Mouse (Mus musculus) embryo, embryonic 11.5 days (tissue): ENCODE results near the gene Syngr1.

Experiments
- DNase-seq: peaks from one replicate; pipeline ENCODE4 v3.0.0-alpha.2; 2012; ENCODE audit warnings: low read depth, low spot score

Syngr1 gene

DNA sequence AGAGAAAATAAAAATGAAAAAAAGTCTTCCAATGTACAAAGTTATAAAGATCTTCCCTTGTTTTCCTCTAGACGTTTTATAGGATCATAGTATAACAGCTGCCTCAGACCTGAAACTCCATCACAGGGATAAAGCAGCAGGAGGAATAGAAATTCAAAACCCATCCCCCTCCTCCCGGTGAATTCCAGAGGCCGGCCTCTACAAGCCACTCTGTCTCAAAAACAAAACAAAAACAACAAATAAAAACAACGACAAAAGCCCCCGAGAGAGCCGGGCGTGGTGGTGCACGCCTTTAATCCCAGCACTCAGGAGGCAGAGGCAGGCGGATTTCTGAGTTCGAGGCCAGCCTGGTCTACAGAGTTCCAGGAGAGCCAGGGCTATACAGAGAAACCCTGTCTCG lies 979 bp upstream of the Syngr1 start:
- DNase-seq: no peak

GRCm38 (mm10) chr15:80090741-80091120 lies 403 bp upstream of the Syngr1 start:
- no peak for DNase-seq

GRCm38 (mm10) chr15:80092041-80092441 lies 907 bp downstream of the Syngr1 start:
- DNase-seq: no peak

GRCm38 (mm10) chr15:80092599-80092998 lies 1.5 kb downstream of the Syngr1 start:
- no peak for DNase-seq

- no peak for DNase-seq
Observed at GRCm38 (mm10) chr15:80094201-80094600, 3.1 kb downstream of the Syngr1 start.

DNA sequence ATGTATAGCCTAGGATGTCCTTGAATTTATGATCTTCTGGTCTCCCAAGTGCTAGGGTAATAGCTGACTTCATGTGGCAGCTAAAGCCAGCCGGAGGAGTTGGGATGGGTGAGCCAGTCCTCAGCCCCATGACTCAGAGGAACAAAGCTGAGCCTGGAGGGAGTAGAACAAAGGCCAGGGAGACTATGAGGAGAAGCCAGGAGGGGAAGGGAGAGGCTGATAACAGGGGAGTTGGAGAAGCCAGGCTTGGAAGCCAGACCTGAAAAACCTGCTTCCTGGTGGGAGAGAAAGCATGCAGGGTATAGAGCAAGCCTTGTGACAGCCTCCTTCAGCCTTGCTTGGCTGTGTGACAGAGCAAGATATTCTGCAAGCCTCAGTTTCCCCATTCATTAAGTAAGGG lies 4.5 kb downstream of the Syngr1 start:
- DNase-seq: no peak

- DNase-seq: no peak
Observed at GRCm38 (mm10) chr15:80096406-80096805, 5.3 kb downstream of the Syngr1 start.

DNA sequence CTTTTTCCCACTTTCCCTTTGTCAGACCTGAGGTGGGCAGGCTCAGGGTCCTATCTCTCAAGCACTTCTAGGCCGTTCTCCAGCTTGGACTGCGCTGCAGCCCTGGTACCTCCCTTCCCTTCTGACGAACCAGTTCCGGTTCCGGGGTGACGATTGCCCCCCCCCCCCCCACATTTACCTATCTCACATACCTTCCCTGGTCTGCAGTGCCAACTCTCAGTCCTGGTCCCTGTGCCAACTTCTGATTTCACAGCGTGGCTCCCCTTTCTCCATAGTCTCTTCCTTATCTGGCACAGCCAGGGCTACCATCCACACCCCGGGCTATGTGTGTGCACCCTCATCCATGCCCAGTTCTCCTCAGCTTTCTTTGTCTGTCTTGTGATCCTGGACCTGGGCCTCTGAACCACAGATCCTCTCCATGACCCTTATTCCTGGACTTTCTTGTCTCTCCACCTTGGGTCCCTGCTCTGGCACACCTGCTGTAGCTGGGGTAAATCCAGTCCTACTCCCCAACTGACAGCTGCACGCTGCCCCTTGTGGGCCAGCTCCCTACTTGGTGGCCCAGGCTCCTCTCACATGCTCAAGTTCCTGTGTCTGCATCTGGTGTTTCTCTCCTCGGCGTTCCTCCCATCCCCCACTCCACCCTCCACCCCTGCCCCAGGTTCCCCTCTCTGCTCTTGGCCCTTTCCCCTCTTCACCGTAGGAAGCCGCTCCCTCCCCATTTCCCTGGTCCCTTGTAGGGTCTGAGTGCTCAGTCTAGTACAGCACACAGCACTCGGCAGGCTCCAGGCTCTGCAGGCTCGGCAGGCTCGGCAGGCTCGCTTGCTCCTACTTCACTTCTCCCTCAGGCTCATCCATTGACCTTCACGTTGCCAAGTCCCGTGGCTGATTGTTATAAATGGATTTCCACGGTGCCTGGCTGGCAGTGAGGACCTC lies 6.1 kb downstream of the Syngr1 start:
- DNase-seq: no peak

DNA sequence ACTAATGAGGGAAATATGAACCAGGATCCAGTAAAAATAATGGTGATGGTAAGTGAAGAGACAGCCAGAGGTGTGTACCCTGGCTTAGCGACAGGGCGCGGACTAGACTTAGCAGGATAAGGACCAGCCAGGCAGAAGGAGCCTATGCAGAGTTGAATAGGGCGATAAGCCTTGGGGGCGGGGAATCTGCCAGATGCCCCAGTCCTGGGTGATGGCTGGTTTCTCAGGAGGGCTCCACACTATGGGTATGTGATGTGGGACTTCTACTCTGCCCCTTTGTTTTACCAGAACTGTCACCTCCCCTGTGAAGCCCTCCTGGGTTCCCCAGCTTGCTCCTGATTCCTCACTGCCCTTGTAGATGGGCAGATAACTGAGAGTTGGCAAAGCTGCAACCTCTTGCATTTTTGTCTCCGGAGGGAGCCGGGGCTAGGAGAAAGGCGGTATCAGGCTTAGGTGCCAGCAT lies 6.9 kb downstream of the Syngr1 start:
- no peak for DNase-seq

- no peak for DNase-seq
Observed at GRCm38 (mm10) chr15:80098809-80099208, 7.7 kb downstream of the Syngr1 start.

- DNase-seq: no peak
Observed at GRCm38 (mm10) chr15:80099477-80099876, 8.3 kb downstream of the Syngr1 start.

GRCm38 (mm10) chr15:80100196-80100595 lies 9.1 kb downstream of the Syngr1 start:
- no peak for DNase-seq

- no peak for DNase-seq
Observed at GRCm38 (mm10) chr15:80100871-80101270, 9.7 kb downstream of the Syngr1 start.

DNA sequence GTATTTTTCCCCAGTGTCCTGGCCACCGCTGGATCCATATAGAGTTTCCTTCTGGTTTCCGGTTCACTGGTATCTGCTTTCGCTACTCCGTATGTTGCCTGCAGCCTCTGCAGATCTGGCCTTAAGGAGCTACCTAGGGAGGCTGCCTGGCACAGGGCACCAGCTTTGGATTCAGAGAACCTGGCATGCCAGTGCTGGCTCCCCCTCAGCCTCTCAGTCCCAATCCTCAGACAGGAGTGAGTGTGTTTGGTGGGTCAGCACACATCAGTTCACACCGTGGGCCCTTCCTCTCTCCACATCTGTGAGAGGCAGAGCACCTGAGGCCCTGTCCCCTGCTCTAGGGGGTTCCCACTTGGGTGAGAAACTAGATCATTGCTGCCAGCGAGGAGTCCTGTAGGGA lies 10.4 kb downstream of the Syngr1 start:
- no peak for DNase-seq

DNA sequence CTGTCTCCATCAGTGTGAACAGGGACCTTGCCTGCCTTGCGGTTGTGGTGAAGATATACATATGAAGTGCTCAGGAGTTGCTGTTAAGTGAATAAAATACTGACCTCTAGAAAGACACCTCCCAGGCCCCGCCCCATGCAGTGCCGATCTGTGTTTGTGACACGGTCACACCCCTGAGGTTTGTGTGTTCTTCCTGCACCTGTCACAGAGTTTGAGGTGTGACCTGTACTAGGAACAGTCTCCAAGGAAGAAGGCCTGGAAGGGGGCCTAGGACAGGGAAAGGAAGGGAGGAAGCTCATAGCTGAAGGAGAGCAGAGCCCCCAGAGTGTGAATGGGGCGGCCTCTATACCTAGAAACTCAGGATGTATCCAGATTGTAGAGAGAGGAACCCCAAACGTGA lies 11.4 kb downstream of the Syngr1 start:
- DNase-seq: no peak

DNA sequence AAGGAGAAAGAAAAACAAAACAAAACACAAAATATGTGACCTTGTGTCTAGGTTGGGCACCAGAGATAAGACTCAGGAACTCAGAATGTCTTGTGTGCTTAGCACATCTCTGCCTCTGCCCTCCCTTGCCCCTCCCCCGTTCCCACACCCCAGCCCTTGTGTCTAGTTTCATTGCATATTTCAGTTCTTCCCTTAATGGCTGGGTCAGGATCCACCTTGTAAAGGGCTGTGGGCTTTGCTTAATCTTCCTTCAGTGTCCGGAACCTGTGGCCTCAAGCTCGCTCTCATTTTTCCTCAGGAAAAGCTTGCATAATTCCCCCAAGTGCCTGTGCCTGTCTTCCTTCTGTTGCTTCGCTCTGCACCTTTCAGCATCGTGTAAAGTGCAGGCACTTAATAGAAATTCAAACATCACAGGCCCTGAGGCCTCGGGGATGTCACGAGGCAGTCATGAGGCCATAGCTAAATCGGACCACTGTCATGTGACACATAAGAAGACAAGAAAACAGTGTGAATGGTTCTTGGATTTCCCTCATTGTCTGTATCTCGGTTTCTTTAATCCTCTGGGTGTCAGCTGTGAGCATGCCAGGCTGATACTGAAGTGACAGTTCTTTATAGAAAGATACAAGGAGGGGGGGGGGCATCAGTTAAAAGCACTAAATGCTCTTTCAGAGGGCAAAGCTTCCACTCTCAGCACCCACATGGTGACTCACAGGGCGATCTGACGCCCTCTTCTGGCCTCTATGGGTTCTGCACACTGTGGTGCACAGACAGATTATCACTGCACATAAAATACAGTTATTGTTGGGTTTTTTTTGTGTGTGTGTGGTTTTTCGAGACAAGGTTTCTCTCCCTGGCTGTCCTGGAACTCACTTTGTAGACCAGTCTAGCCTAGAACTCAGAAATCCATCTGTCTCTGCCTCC lies 14.6 kb downstream of the Syngr1 start:
- no peak for DNase-seq

DNA sequence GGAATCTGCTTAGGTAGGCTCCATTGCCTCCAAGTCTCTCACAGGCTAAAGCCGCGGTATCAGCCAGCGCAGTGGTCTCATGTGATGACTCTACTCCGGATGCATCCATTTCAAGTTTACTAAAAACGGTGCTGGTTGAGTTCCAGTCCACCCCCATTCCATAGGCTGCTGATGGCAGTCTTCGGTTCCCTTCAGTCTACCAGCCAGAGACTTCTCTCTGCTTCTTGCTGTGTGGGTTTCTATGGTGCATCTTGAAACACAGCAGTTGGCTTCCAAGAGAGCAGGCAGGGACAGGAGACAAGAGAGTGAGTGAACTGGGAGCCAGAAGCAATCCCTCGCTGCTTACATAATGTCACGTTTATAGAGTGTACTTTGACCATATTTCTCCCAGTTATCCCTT lies 16.0 kb downstream of the Syngr1 start:
- no peak for DNase-seq

- no peak for DNase-seq
Observed at GRCm38 (mm10) chr15:80107575-80107974, 16.4 kb downstream of the Syngr1 start.

- DNase-seq: no peak
Observed at GRCm38 (mm10) chr15:80111436-80111835, 20.3 kb downstream of the Syngr1 start.

DNA sequence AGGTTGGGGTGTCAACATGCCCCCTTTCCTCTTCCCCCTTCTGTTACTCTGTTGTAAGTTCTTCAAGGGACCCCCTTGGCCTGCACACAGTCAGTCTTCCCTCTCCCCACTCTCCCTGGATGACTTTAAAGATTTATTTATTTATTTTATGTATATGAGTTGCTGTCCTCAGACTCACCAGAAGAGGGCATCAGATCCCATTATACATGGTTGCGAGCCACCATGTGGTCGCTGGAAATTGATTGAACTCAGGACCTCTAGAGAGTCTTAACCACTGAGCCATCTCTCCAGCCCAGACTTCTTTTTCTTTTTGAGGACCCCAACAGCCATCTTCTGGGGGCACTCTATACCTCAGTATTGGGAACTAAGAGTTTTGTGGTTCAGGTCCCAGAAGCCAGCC lies 21.4 kb downstream of the Syngr1 start:
- no peak for DNase-seq

- DNase-seq: no peak
Observed at GRCm38 (mm10) chr15:80114414-80114813, 23.3 kb downstream of the Syngr1 start.

- DNase-seq: no peak
Observed at GRCm38 (mm10) chr15:80115256-80115655, 24.1 kb downstream of the Syngr1 start.
